Mouse (Mus musculus) E14TG2a.4 (cell line): ENCODE measurements around the gene Dnajb13.
A peak's percentile ranks its signal among the peaks of the same experiment; 100 is the strongest.

Experiments
- H3K27me3 ChIP-seq: 2 replicates; pipeline ENCODE4 v1.6.1; 2014; ENCODE audit warnings: low read length, control low read depth; ENCODE audit not compliant: insufficient read depth
- H3K36me3 ChIP-seq: 2 replicates; pipeline ENCODE4 v1.6.1; 2014; ENCODE audit warnings: low read length, control low read depth; ENCODE audit not compliant: insufficient read depth
- H3K4me1 ChIP-seq: replicated peaks from 2 replicates; pipeline ENCODE4 v1.6.1; 2014; ENCODE audit warnings: low read depth, low read length, control low read depth
- H3K4me3 ChIP-seq: replicated peaks from 2 replicates; pipeline ENCODE4 v1.5.1; 2014; ENCODE audit warnings: mild to moderate bottlenecking, low read length
- H3K9me3 ChIP-seq: 2 replicates; pipeline ENCODE4 v1.6.1; 2014; ENCODE audit warnings: low read length, control low read depth
- CTCF ChIP-seq: conservative IDR thresholded peaks from 2 replicates; pipeline ENCODE4 v1.5.1; 2014; ENCODE audit warnings: low read length
- NANOG ChIP-seq: IDR thresholded peaks from 2 replicates; pipeline ENCODE4 v1.6.1; 2014; ENCODE audit warnings: borderline replicate concordance, low read length, mixed read lengths
- POU5F1 ChIP-seq: IDR thresholded peaks from 2 replicates; pipeline ENCODE4 v1.6.1; 2014; ENCODE audit warnings: low read length, borderline replicate concordance

Dnajb13 gene

GRCm38 (mm10) chr7:100514573-100514972 lies at the start of gene Dnajb13:
Gene Dnajb13 (minus strand): TSS chr7:100514960.
- TF ChIP-seq POU5F1 (no peak), NANOG (no peak), CTCF (no peak)
- Histone ChIP-seq H3K27me3 (peaks cover 3% of the 10 kb centered on the region; the same call in 1 of the 2 replicates), H3K4me3 (no peak within 1 kb of the TSS), H3K4me1 (peaks cover 23% of the 10 kb centered on the region), H3K36me3 (no peaks in the 10 kb centered on the region), H3K9me3 (no peaks in the 10 kb centered on the region)

- Histone ChIP-seq H3K4me1 (peaks cover 12% of the 10 kb centered on the region), H3K4me3 (no peak overlapping the region), H3K27me3 (no peaks in the 10 kb centered on the region), H3K9me3 (no peaks in the 10 kb centered on the region), H3K36me3 (peaks cover 13% of the 10 kb centered on the region)
- no peak for TF ChIP-seq NANOG
- TF ChIP-seq POU5F1, result no peak
- TF ChIP-seq CTCF, result no peak
Measured at GRCm38 (mm10) chr7:100561861-100562587, 47.3 kb upstream of the Dnajb13 start.

DNA sequence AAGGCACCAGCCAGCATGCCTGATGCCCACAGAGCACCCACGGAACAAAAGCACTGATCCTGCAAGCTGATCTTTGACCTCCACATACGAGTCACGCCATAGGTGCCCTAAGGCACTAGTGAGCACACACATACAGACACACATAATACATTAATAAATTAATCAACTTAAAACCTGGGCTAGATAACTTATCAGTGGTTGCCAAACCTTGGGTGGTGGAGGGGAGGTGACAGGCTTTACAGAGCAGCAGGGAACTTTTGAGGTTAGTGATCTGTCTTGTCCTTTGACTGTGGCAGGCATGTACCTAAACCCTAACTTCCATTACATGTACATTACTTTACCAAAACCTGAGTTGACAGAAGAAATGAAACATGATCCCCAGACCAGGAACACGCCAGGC lies 44.6 kb upstream of the Dnajb13 start:
- Histone ChIP-seq H3K4me3 (no peak overlapping the region), H3K9me3 (no peaks in the 10 kb centered on the region), H3K36me3 (peaks cover 4% of the 10 kb centered on the region), H3K4me1 (peaks cover 29% of the 10 kb centered on the region), H3K27me3 (no peaks in the 10 kb centered on the region)
- no peak for TF ChIP-seq NANOG
- no peak for TF ChIP-seq CTCF
- no peak for TF ChIP-seq POU5F1

DNA sequence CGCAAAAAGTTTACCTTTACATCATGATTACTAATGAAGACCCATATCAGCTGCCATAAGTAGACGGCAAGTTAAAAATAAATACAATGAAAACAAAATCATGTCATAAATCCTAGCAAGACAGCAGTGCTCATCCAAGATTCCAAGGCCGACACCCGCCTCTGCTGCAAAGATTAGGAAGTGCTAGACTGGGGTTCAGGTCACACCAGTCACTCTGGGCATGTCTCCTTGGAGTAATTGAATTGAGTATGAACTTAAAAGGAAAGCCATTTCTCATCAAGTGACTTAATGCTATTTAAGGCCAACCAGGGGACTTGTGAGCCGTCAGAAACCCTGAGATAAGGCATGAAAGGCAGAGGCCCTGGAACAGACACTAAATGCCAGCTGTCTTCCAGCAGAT lies 42.5 kb upstream of the Dnajb13 start:
- Histone ChIP-seq H3K4me1 (peaks cover 38% of the 10 kb centered on the region), H3K36me3 (peaks cover 4% of the 10 kb centered on the region; the same call in 1 of the 2 replicates), H3K27me3 (no peaks in the 10 kb centered on the region), H3K4me3 (no peak overlapping the region), H3K9me3 (no peaks in the 10 kb centered on the region)
- TF ChIP-seq CTCF, result no peak
- TF ChIP-seq NANOG, result no peak
- no peak for TF ChIP-seq POU5F1

DNA sequence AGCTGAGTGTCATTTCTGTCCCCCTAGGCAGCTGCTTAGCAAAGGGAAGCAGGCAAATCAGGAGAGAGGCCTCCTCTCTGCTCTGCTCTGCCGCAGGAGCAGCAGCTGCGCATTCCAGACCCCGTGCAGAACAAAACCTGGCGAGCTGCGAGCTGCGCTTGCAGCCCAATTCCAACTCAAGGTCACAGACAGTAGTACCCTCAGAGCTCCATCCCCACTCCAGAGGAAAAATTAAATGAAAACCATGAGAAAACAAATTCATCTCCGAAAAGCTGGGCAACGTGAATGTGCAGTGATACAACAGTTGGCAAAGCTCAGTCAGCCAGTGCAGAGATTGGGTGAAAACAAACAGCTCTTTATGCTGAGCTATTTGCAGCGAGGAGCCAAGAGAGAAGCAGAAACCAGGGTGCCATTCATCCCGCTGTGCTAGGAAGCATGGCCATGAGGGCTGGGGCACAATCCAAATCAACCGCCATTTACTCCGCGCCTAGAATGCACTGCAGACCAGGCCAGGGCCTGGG lies 40.7 kb upstream of the Dnajb13 start:
- H3K9me3 ChIP-seq, result no peaks in the 10 kb centered on the region
- H3K27me3 ChIP-seq, result no peaks in the 10 kb centered on the region
- peaks cover 33% of the 10 kb centered on the region for H3K4me1 ChIP-seq
- H3K4me3 ChIP-seq, result peak overlapping the region; percentile 50
- TF ChIP-seq POU5F1 (no peak), NANOG (no peak), CTCF (no peak)
- peaks cover 8% of the 10 kb centered on the region; the same call in 1 of the 2 replicates for H3K36me3 ChIP-seq

DNA sequence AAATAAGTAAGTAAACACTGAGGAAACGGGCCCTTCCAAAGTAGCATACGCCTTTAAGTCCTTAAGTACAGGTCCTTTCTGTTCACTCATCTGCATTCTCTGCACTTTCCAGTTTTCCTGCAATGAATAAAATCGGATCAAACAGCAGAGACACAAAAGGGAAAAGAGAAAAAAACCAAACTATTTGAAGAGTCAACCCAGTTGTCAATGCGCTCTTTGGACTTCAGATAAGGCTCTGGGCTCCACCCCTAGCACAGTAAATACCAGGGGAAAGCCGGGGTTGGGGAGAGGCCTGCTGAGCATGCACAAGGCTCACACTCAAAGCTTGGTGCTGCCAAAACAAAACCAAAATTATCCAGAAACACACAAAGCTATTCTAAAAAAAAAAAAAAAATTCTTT lies 40.2 kb upstream of the Dnajb13 start:
- Histone ChIP-seq H3K36me3 (peaks cover 11% of the 10 kb centered on the region), H3K27me3 (no peaks in the 10 kb centered on the region), H3K4me1 (peaks cover 34% of the 10 kb centered on the region), H3K4me3 (no peak overlapping the region), H3K9me3 (no peaks in the 10 kb centered on the region)
- TF ChIP-seq CTCF (no peak), POU5F1 (no peak), NANOG (no peak)

DNA sequence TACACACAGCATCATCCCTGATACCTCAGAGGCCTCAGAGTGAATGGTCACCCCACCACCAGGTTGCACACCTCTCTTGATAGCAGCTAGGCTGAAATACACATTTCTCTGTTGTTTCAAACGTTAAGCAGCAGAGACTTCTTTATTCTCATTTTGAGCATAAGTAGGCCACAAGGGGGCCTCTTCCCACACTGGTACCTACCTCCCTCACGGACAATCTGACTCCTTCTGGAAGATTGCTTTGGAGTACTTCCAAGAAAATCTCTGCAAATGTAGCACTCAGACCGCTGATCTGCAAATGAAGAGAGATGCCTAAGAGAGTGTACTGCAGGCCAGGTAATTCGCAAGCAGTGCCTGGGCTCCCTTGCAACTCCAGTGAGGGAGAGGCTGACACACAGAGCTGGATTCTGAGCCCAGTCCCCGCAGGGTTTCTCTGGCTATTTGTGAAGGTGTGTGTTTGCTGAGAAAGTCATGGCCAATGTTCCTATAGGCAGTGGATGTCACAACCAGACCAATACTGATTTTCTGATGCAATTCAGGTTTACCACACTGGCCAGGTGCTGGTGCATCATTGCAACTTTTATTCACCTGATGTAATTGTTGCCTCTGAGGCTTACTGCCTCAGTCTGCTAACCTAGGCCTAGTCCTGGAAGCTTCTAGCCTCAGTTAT lies 35.7 kb upstream of the Dnajb13 start:
- peaks cover 18% of the 10 kb centered on the region for H3K36me3 ChIP-seq
- no peak overlapping the region for H3K4me3 ChIP-seq
- H3K9me3 ChIP-seq, result no peaks in the 10 kb centered on the region
- H3K4me1 ChIP-seq, result peaks cover 25% of the 10 kb centered on the region
- H3K27me3 ChIP-seq, result no peaks in the 10 kb centered on the region
- TF ChIP-seq CTCF (peak; percentile 35), POU5F1 (no peak), NANOG (no peak)

DNA sequence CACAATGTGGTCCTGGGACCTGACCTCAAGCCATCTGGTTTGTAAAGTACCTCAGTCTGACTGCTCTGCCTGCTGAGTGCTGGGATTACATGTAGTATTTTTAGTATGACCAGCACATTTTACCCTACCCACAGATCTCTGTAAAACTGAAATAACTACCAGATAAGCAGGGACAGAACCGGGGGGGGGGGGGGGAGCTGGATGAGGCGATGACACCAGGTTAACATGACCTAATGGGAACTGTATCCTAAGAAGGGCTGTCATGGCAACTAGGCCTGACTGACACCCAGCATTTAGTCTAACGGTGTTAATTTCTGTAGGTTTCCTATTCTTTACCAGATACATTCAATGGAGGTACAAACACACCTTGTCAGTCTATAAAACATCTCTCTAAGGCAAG lies 35.0 kb upstream of the Dnajb13 start:
- Histone ChIP-seq H3K4me3 (no peak overlapping the region), H3K36me3 (peaks cover 18% of the 10 kb centered on the region), H3K9me3 (no peaks in the 10 kb centered on the region), H3K27me3 (no peaks in the 10 kb centered on the region), H3K4me1 (peaks cover 19% of the 10 kb centered on the region)
- no peak for TF ChIP-seq NANOG
- TF ChIP-seq POU5F1, result no peak
- TF ChIP-seq CTCF, result no peak
